Mouse (Mus musculus) thymus, adult 2 months (tissue): Measurements from ENCODE around the gene Zan. TPM values are rescaled to one million over a fixed set of nuclear protein-coding genes. Genes with fewer than 3 reads are reported as not detected.

Experiments used
- DNase-seq: peaks from one replicate; pipeline ENCODE4 v3.0.0; 2021
- H3K27ac ChIP-seq: fragments of 200-500 bp; 2 replicates; pipeline ENCODE4 v1.5.1; 2012; ENCODE audit warnings: low read length, control low read depth; ENCODE audit not compliant: control insufficient read depth, insufficient read depth
- H3K27me3 ChIP-seq: fragments of 200-500 bp; 2 replicates; pipeline ENCODE4 v1.6.1; 2012; ENCODE audit warnings: mild to moderate bottlenecking, low read length, moderate library complexity, mixed read lengths; ENCODE audit not compliant: control insufficient read depth, insufficient read depth
- H3K36me3 ChIP-seq: fragments of 200-500 bp; 2 replicates; pipeline ENCODE4 v1.6.1; 2012; ENCODE audit warnings: mild to moderate bottlenecking, low read length, moderate library complexity; ENCODE audit not compliant: control insufficient read depth, insufficient read depth
- H3K4me1 ChIP-seq: fragments of 200-500 bp; replicated peaks from 2 replicates; pipeline ENCODE4 v1.6.1; 2012; ENCODE audit warnings: low read length; ENCODE audit not compliant: control insufficient read depth, insufficient read depth
- H3K4me3 ChIP-seq: fragments of 200-500 bp; 2 replicates; pipeline ENCODE4 v1.5.1; 2012; ENCODE audit warnings: mild to moderate bottlenecking, low read length, control low read depth, moderate library complexity; ENCODE audit not compliant: control insufficient read depth, insufficient read depth
- CTCF ChIP-seq: fragments of 200-500 bp; IDR thresholded peaks from 2 replicates; pipeline ENCODE4 v1.5.1; 2012; ENCODE audit warnings: mild to moderate bottlenecking, control low read depth, low read length, moderate library complexity, borderline replicate concordance; ENCODE audit not compliant: control insufficient read depth, poor library complexity, insufficient read depth; ENCODE audit errors: extremely low read depth
- POLR2A ChIP-seq: fragments of 200-500 bp; IDR thresholded peaks from 2 replicates; pipeline ENCODE4 v1.6.1; 2012; ENCODE audit warnings: mild to moderate bottlenecking, low read length, control low read depth, moderate library complexity; ENCODE audit not compliant: control insufficient read depth, poor library complexity, insufficient read depth; ENCODE audit errors: extremely low read depth
- WGBS: fragments of 180-500 bp; shearing (Covaris S2); methylation state at CpG from one replicate; pipeline ENCODE4 v1.1.7; 2018; 5-methylcytosine and 5-hydroxymethylcytosine counted together
- polyA plus RNA-seq: library from polyadenylated mRNA; depleted of rRNA; stranded (reverse); fragments of >200 nt; gene quantifications from 2 replicates; pipeline ENCODE4 v1.2.3, GENCODE M21; 2012; rRNA removed

Gene Zan
- polyA plus RNA-seq, 1 experiment = 0.36 TPM

DNA sequence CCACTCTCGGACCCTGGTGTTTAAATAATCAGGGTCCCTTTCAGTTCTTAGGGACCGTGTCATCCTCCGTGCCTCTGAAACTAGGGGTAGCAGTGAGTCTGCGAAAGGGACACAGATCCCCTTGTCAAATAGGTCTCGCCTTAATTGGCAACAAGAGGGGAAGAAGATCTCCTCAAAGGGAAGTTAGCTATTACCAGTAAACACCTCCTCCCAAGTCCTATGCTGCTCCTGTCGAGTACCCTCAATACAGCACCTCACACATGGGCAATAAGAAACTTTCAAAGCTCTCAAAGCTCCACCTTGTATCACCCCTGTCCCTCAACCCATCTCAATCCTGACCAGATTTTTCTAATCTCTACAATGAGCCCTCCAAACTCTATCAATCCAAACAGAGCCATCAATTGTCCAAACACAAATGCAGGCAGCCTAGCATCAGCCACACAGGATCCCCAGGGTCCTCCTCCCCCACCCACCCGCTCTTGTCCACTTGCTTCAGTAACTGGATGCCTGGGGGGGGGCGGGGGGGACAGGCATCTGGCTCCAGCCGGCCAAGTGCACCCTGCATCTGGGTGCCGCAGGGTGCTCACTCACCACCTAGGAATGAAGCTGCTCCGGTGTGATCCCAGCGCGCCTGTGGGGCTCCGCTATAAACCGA, 143.9 kb downstream of the Zan start:
- no peaks in the 10 kb centered on the region for H3K36me3 ChIP-seq
- no peak for DNase-seq
- H3K27me3 ChIP-seq = no peaks in the 10 kb centered on the region
- H3K4me3 ChIP-seq = peak overlapping the region; percentile 82
- TF ChIP-seq POLR2A = no peak
- no peak for TF ChIP-seq CTCF
- 11% methylated on average over 15 of the region's 15 CpGs for WGBS
- H3K4me1 ChIP-seq = peaks cover 16% of the 10 kb centered on the region
- no peak overlapping the region for H3K27ac ChIP-seq

DNA sequence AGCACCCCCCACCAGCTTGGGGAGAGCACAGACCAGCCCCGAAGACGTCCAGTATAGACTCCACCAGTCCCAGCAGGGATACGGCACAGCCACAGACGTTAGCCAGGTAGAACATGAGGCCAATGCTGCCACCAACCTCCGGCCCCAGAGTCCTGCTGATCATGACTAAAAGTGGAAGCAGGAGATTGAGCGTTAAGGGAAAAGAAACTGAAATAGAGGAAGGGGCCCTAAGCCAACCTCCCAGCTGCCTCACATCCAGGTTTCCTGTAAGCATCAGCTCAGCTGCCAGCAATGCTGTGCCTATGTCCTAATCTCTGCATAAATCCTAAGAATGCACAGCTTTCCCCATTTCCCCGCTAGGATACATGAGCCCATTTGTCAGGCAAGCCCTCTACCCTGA, 146.0 kb downstream of the Zan start:
- no peak for DNase-seq
- Histone ChIP-seq H3K36me3 (no peaks in the 10 kb centered on the region), H3K4me1 (peaks cover 16% of the 10 kb centered on the region), H3K4me3 (no peak overlapping the region), H3K27me3 (no peaks in the 10 kb centered on the region), H3K27ac (no peak overlapping the region)
- WGBS = 92% methylated on average over 7 of the region's 7 CpGs
- TF ChIP-seq CTCF (no peak), POLR2A (no peak)

Other genes with a start within 250 kb of the Zan start
- gene Ache, start 189.5 kb downstream of the Zan start, polyA plus RNA-seq = 90.2 and 97.1 TPM in 2 replicates
- gene Ufsp1, start 182.4 kb downstream of the Zan start, polyA plus RNA-seq = 41.1 and 44.1 TPM in 2 replicates
- 432 and 434 TPM in 2 replicates for gene Srrt, start 169.4 kb downstream of the Zan start, polyA plus RNA-seq
- gene Trip6, start 162.7 kb downstream of the Zan start, polyA plus RNA-seq = 25.0 and 28.0 TPM in 2 replicates
- 37.4 and 39.2 TPM in 2 replicates for gene Slc12a9, start 143.5 kb downstream of the Zan start, polyA plus RNA-seq
- gene Ephb4, start 127.0 kb downstream of the Zan start, polyA plus RNA-seq = 9.2 and 10.4 TPM in 2 replicates
- gene Pop7, start 25.5 kb upstream of the Zan start, polyA plus RNA-seq = 65.5 and 68.7 TPM in 2 replicates
- 83.9 and 84.3 TPM in 2 replicates for gene Gigyf1, start 41.5 kb upstream of the Zan start, polyA plus RNA-seq
- gene Epo, start 56.2 kb upstream of the Zan start, polyA plus RNA-seq = not detected in 2 replicates
- gene Gnb2, start 56.4 kb upstream of the Zan start, polyA plus RNA-seq = 1,444 and 1,492 TPM in 2 replicates
- 0.20 TPM in 1 of 2 replicates, not detected in the other for gene Actl6b, start 76.5 kb upstream of the Zan start, polyA plus RNA-seq
- 0.49 and 2.4 TPM in 2 replicates for gene Tfr2, start 92.8 kb upstream of the Zan start, polyA plus RNA-seq
- gene Mospd3, start 124.0 kb upstream of the Zan start, polyA plus RNA-seq = 252 and 273 TPM in 2 replicates
- 21.9 and 29.7 TPM in 2 replicates for gene Pcolce, start 136.7 kb upstream of the Zan start, polyA plus RNA-seq
- 0.27 and 0.31 TPM in 2 replicates for gene Fbxo24, start 151.9 kb upstream of the Zan start, polyA plus RNA-seq
- gene Lrch4, start 152.1 kb upstream of the Zan start, polyA plus RNA-seq = 576 and 587 TPM in 2 replicates
- 149 and 153 TPM in 2 replicates for gene Gm20605, start 152.1 kb upstream of the Zan start, polyA plus RNA-seq
- 576 and 646 TPM in 2 replicates for gene Sap25, start 164.3 kb upstream of the Zan start, polyA plus RNA-seq
- 2.2 and 2.5 TPM in 2 replicates for gene Irs3, start 168.7 kb upstream of the Zan start, polyA plus RNA-seq
- gene Agfg2, start 207.7 kb upstream of the Zan start, polyA plus RNA-seq = 205 and 213 TPM in 2 replicates